Mouse (Mus musculus) cortical plate, adult 2 months (tissue): Measurements from ENCODE around the gene Spata45. TPM values are rescaled to one million over a fixed set of nuclear protein-coding genes. Genes with fewer than 3 reads are reported as not detected.

Experiments used
- H3K27ac ChIP-seq: fragments of 200-500 bp; 2 replicates; pipeline ENCODE4 v1.5.1; 2012; ENCODE audit warnings: low read length, control low read depth, inconsistent platforms; ENCODE audit not compliant: insufficient read depth
- H3K4me1 ChIP-seq: fragments of 200-500 bp; 2 replicates; pipeline ENCODE4 v1.6.1; 2011; ENCODE audit warnings: low read length; ENCODE audit not compliant: control insufficient read depth, insufficient read depth
- H3K4me3 ChIP-seq: fragments of 200-500 bp; 2 replicates; pipeline ENCODE4 v1.5.1; 2011; ENCODE audit warnings: mild to moderate bottlenecking, low read length, control low read depth; ENCODE audit not compliant: insufficient read depth
- CTCF ChIP-seq: fragments of 200-500 bp; IDR thresholded peaks from 2 replicates; pipeline ENCODE4 v1.5.1; 2011; ENCODE audit warnings: mild to moderate bottlenecking, control low read depth, low read length; ENCODE audit not compliant: insufficient read depth; ENCODE audit errors: extremely low read depth
- POLR2A ChIP-seq: fragments of 200-500 bp; IDR thresholded peaks from 2 replicates; pipeline ENCODE4 v1.6.1; 2011; ENCODE audit warnings: mild to moderate bottlenecking, low read length, control low read depth; ENCODE audit not compliant: insufficient read depth; ENCODE audit errors: extremely low read depth
- polyA plus RNA-seq: library from polyadenylated mRNA; depleted of rRNA; stranded (reverse); fragments of >200 nt; gene quantifications from 2 replicates; pipeline ENCODE4 v1.2.3, GENCODE M21; 2012

Spata45 gene
- polyA plus RNA-seq, 1 experiment, result not detected

- peaks cover 2% of the 10 kb centered on the region; the same call in 1 of the 2 replicates for H3K4me1 ChIP-seq
- H3K27ac ChIP-seq, result no peak overlapping the region
- no peak overlapping the region for H3K4me3 ChIP-seq
- TF ChIP-seq POLR2A (no peak), CTCF (no peak)
These were observed 1.6 kb downstream of the Spata45 start for GRCm38 (mm10) chr1:191037999-191038398.

- H3K27ac ChIP-seq, result no peak overlapping the region
- H3K4me1 ChIP-seq, result no peaks in the 10 kb centered on the region
- no peak overlapping the region for H3K4me3 ChIP-seq
- no peak for TF ChIP-seq CTCF
- TF ChIP-seq POLR2A, result no peak
These were observed 4.9 kb downstream of the Spata45 start for GRCm38 (mm10) chr1:191041352-191041751.

GRCm38 (mm10) chr1:191042106-191042505, 5.7 kb downstream of the Spata45 start:
- TF ChIP-seq CTCF, result no peak
- no peak for TF ChIP-seq POLR2A
- H3K4me3 ChIP-seq, result no peak overlapping the region
- no peak overlapping the region for H3K27ac ChIP-seq
- H3K4me1 ChIP-seq, result no peaks in the 10 kb centered on the region

GRCm38 (mm10) chr1:191042688-191043087, 6.2 kb downstream of the Spata45 start:
- Histone ChIP-seq H3K4me1 (no peaks in the 10 kb centered on the region), H3K27ac (no peak overlapping the region), H3K4me3 (no peak overlapping the region)
- no peak for TF ChIP-seq CTCF

GRCm38 (mm10) chr1:191045264-191045663, 8.8 kb downstream of the Spata45 start:
- Histone ChIP-seq H3K4me1 (no peaks in the 10 kb centered on the region), H3K4me3 (no peak overlapping the region), H3K27ac (no peak overlapping the region)
- TF ChIP-seq CTCF (no peak), POLR2A (no peak)

- TF ChIP-seq POLR2A (no peak), CTCF (no peak)
- H3K4me3 ChIP-seq, result no peak overlapping the region
- no peaks in the 10 kb centered on the region for H3K4me1 ChIP-seq
- H3K27ac ChIP-seq, result no peak overlapping the region
These were observed 9.9 kb downstream of the Spata45 start for GRCm38 (mm10) chr1:191046231-191046824.

GRCm38 (mm10) chr1:191053555-191053954, 17.1 kb downstream of the Spata45 start:
- no peaks in the 10 kb centered on the region for H3K4me1 ChIP-seq
- H3K27ac ChIP-seq, result no peak overlapping the region
- H3K4me3 ChIP-seq, result no peak overlapping the region
- TF ChIP-seq CTCF (no peak), POLR2A (no peak)

GRCm38 (mm10) chr1:191054870-191055532, 18.6 kb downstream of the Spata45 start:
- Histone ChIP-seq H3K4me1 (no peaks in the 10 kb centered on the region), H3K27ac (no peak overlapping the region), H3K4me3 (no peak overlapping the region)
- TF ChIP-seq CTCF (no peak), POLR2A (no peak)

- H3K4me3 ChIP-seq, result no peak overlapping the region
- no peaks in the 10 kb centered on the region for H3K4me1 ChIP-seq
- TF ChIP-seq POLR2A (no peak), CTCF (no peak)
- H3K27ac ChIP-seq, result no peak overlapping the region
These were observed 19.1 kb downstream of the Spata45 start for GRCm38 (mm10) chr1:191055533-191055873.

GRCm38 (mm10) chr1:191057461-191057860, 21.0 kb downstream of the Spata45 start:
- H3K4me3 ChIP-seq, result no peak overlapping the region
- TF ChIP-seq CTCF, result no peak
- no peak for TF ChIP-seq POLR2A
- H3K4me1 ChIP-seq, result peaks cover 2% of the 10 kb centered on the region; the same call in 1 of the 2 replicates
- no peak overlapping the region for H3K27ac ChIP-seq
